Mouse (Mus musculus) limb, embryonic 11.5 days (tissue): ENCODE measurements at regions not wholly inside any gene's neighbourhood (a gene's known extent, or its start where the extent isn't known, plus 50 kb on each side); places are given as distances from the start of the nearest gene placed in this dataset.

ENCODE experiments used
- ATAC-seq: fragments of 200-750 bp; cut with Nextera tagmentation; 2 replicates; pipeline ENCODE4 v1.8.0; 2017; ENCODE audit warnings: low read depth; ENCODE audit not compliant: insufficient number of reproducible peaks, low FRiP score, low TSS enrichment
- DNase-seq: peaks from one replicate; pipeline ENCODE4 v3.0.0-alpha.2; 2015; ENCODE audit warnings: low spot score
- H3K27ac ChIP-seq: fragments of 300-500 bp; sonication (generic); replicated peaks from 2 replicates; pipeline ENCODE4 v1.5.1; 2014; ENCODE audit warnings: low read depth, mild to moderate bottlenecking, low read length
- H3K27me3 ChIP-seq: fragments of 300-500 bp; sonication (generic); 2 replicates; pipeline ENCODE4 v1.6.1; 2014; ENCODE audit warnings: mild to moderate bottlenecking, low read length, mixed read lengths; ENCODE audit not compliant: control insufficient read depth, insufficient read depth
- H3K36me3 ChIP-seq: fragments of 300-500 bp; sonication (generic); 2 replicates; pipeline ENCODE4 v1.6.1; 2014; ENCODE audit warnings: mild to moderate bottlenecking, low read length, moderate library complexity, mixed read lengths; ENCODE audit not compliant: control insufficient read depth, insufficient read depth
- H3K4me1 ChIP-seq: fragments of 300-500 bp; sonication (generic); 2 replicates; pipeline ENCODE4 v1.6.1; 2014; ENCODE audit warnings: low read length, mixed read lengths; ENCODE audit not compliant: control insufficient read depth, insufficient read depth
- H3K4me2 ChIP-seq: fragments of 300-500 bp; sonication (generic); 2 replicates; pipeline ENCODE4 v1.6.1; 2014; ENCODE audit warnings: low read depth, mild to moderate bottlenecking, moderate library complexity; ENCODE audit not compliant: severe bottlenecking
- H3K4me3 ChIP-seq: fragments of 300-500 bp; sonication (generic); 2 replicates; pipeline ENCODE4 v1.5.1; 2014; ENCODE audit warnings: low read depth, low read length
- H3K9ac ChIP-seq: fragments of 300-500 bp; sonication (generic); 2 replicates; pipeline ENCODE4 v1.6.1; 2014; ENCODE audit warnings: mild to moderate bottlenecking, low read length
- H3K9me3 ChIP-seq: fragments of 300-500 bp; sonication (generic); 2 replicates; pipeline ENCODE4 v1.6.1; 2016; ENCODE audit warnings: low read length; ENCODE audit not compliant: control insufficient read depth
- WGBS: fragments of 180-500 bp; shearing (Covaris S2); extraction: QIAGEN DNeasy Blood & Tissue Kit; methylation state at CpG from one replicate; pipeline ENCODE4 v1.1.7; 2014; 5-methylcytosine and 5-hydroxymethylcytosine counted together

DNA sequence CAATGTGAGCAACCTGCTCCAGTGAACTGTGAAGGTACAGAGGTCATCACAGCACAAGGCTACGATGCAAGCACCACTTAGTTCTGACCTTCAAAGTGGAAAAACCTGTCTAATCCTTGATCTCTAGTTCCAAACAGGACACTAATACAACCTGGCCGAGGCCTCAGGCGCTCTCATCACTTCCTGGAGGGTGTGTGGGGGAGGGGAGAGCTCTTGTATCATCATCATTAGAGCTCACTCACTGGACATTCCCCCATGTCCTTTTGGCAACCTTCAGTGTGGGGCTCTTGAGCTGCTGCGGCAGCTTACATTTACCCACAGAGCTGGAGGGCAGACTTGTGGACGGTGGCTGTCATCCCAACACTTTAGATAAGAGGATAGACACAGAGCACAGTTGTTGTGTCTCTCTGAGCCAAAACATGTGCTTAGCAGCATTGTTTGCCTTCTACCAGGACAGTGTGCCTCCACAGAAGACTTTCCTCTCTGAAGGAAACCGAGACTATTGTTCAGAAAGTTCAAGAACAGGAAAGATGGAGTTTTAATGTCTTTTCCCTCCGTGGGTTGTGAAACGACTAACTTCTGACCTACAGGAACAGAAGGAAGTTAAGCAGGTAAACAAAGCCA lies 115.2 kb upstream of the Mylip start:
- H3K4me1 ChIP-seq = no peaks in the 10 kb centered on the region
- no peak for ATAC-seq

GRCm38 (mm10) chr13:45275391-45275790 lies 114.2 kb upstream of the Mylip start:
- ATAC-seq (no peak), DNase-seq (no peak)
- Histone ChIP-seq H3K4me1 (no peaks in the 10 kb centered on the region), H3K9ac (no peak overlapping the region), H3K27ac (no peak overlapping the region), H3K36me3 (no peaks in the 10 kb centered on the region), H3K27me3 (no peaks in the 10 kb centered on the region), H3K9me3 (no peaks in the 10 kb centered on the region), H3K4me3 (no peak overlapping the region), H3K4me2 (no peak overlapping the region)
- WGBS = 76% methylated on average over 5 of the region's 5 CpGs

More for the DNA sequence above, 115.2 kb upstream of the Mylip start:
- no peak overlapping the region for H3K9ac ChIP-seq
- H3K4me3 ChIP-seq = no peak overlapping the region
- H3K9me3 ChIP-seq = no peaks in the 10 kb centered on the region
- no peaks in the 10 kb centered on the region for H3K27me3 ChIP-seq
- DNase-seq = no peak
- H3K4me2 ChIP-seq = no peak overlapping the region
- no peaks in the 10 kb centered on the region for H3K36me3 ChIP-seq
- H3K27ac ChIP-seq = no peak overlapping the region
- 75% methylated on average over 8 of the region's 8 CpGs for WGBS

DNA sequence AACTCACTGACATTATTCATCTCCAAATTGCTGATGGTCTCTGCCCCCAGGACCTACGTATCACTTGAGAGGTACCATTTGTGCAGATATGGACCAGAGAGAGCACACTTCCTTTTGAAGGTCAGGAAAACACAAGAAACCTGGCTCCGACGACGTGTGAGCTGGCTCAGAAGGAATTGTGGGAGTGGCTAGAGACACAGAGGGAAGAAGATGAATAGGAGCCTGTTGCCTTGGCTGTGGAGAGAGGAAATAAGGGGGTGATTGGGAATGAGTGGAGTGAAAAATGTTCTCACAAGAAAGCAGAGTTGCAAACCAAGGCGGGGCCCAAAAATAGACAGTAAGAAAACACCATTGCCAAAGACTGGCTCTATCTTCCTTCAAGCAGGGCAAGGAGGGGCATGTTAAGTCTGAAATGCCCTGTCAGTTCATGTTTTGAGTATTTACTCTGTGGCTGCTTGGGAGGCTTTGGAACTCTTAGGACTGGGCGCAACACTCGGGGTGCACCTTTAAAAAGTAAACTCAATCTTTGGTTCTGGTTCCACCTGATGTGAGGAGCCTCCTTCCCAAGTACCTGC lies 111.6 kb upstream of the Mylip start:
- Histone ChIP-seq H3K27me3 (no peaks in the 10 kb centered on the region), H3K4me3 (no peak overlapping the region), H3K9ac (no peak overlapping the region), H3K4me1 (no peaks in the 10 kb centered on the region), H3K4me2 (no peak overlapping the region), H3K36me3 (no peaks in the 10 kb centered on the region), H3K9me3 (no peaks in the 10 kb centered on the region), H3K27ac (no peak overlapping the region)
- 71% methylated on average over 7 of the region's 7 CpGs for WGBS
- DNase-seq (no peak), ATAC-seq (no peak)

DNA sequence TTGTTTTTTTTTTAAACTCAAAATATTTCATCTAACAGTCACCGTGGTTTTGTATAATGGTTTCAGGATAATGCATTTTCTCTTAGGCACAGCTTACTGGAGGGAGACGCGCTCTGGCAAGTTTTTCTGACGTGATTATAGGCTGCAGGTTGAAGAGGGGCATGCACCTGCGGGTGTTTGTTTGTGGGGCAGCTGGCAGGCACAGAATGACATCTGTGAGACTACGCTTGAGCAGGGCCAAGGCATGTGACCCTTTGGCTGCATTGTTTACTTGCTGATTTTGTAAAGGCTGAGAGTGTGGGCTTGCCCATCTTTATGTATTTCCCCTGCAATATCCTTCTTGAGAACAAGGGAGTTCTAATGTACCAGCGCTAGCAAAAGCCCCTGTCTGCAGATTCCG lies 108.4 kb upstream of the Mylip start:
- DNase-seq = no peak
- Histone ChIP-seq H3K4me3 (no peak overlapping the region), H3K27me3 (no peaks in the 10 kb centered on the region), H3K9me3 (no peaks in the 10 kb centered on the region), H3K4me1 (no peaks in the 10 kb centered on the region), H3K36me3 (no peaks in the 10 kb centered on the region), H3K27ac (no peak overlapping the region), H3K4me2 (no peak overlapping the region), H3K9ac (no peak overlapping the region)
- 73% methylated on average over 8 of the region's 8 CpGs for WGBS
- no peak for ATAC-seq

DNA sequence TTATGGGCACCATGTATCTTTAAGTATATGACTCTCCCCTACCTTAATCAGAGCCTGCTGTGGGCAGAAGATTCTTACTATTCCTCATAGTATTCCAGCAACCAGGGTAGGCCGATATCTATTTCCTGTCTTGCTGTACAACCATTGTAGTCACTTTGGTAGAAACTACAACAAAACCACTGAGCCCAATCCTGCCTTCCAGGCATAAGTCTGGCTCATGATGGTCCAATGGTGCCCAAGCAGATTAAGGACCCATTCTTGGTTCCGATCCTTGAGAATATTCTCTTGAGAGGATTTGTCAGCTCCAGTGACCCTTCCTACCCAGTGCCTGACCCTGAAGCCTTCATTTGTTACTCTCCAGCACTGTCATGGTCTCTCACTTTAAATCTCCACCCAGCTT lies 102.9 kb upstream of the Mylip start:
- ATAC-seq (no peak), DNase-seq (no peak)
- WGBS = 96% methylated on average over 2 of the region's 2 CpGs
- H3K9me3 ChIP-seq = no peaks in the 10 kb centered on the region
- no peaks in the 10 kb centered on the region for H3K4me1 ChIP-seq
- no peaks in the 10 kb centered on the region for H3K27me3 ChIP-seq
- H3K4me3 ChIP-seq = no peak overlapping the region
- H3K27ac ChIP-seq = no peak overlapping the region
- H3K9ac ChIP-seq = no peak overlapping the region
- H3K36me3 ChIP-seq = no peaks in the 10 kb centered on the region
- H3K4me2 ChIP-seq = no peak overlapping the region

DNA sequence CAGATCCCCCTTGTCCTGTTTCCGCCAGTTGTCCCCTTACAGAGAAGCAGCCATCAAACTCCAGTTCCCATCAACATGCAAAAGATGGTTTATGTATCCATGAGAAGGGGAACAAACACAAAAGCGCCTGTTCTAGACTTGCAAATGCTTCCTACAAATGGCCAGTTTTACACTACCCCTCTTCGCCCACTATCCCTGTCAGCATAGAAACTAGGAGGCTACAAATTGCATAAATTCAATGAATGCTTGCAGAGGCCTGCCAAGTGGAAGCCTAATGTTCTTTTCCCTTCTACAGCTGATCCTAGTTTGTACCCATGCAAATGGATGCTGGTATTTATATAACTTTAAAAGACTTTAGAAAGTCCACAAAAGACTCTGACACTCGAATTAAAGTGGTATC lies 102.3 kb upstream of the Mylip start:
- H3K9ac ChIP-seq = no peak overlapping the region
- no peaks in the 10 kb centered on the region for H3K9me3 ChIP-seq
- no peak overlapping the region for H3K4me2 ChIP-seq
- H3K4me1 ChIP-seq = no peaks in the 10 kb centered on the region
- H3K36me3 ChIP-seq = no peaks in the 10 kb centered on the region
- 93% methylated on average over 4 of the region's 4 CpGs for WGBS
- H3K27me3 ChIP-seq = no peaks in the 10 kb centered on the region
- H3K27ac ChIP-seq = no peak overlapping the region
- ATAC-seq (no peak), DNase-seq (no peak)
- H3K4me3 ChIP-seq = no peak overlapping the region

DNA sequence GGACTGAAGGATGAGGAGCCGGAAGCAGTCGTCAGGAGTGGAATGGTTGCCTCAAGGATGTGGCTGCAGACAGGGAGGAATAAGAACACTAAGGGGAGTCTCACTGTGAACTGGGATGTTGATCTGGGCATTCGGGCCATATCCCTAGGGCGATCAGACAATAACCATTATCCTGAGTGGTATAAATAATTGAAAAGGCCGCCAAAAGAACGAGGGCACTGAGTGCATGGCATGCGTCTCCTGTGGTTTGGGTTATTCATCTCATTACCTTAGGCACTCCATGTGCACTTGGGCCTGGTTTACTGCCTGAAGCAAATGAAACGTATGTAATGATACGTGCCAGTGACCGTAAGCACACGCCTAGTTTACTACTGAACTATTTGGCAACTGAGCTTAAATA lies 99.6 kb upstream of the Mylip start:
- H3K27ac ChIP-seq = no peak overlapping the region
- H3K4me3 ChIP-seq = no peak overlapping the region
- no peak overlapping the region for H3K9ac ChIP-seq
- no peaks in the 10 kb centered on the region for H3K27me3 ChIP-seq
- 93% methylated on average over 11 of the region's 11 CpGs for WGBS
- ATAC-seq (no peak), DNase-seq (no peak)
- H3K4me1 ChIP-seq = no peaks in the 10 kb centered on the region
- no peak overlapping the region for H3K4me2 ChIP-seq
- H3K9me3 ChIP-seq = no peaks in the 10 kb centered on the region
- H3K36me3 ChIP-seq = no peaks in the 10 kb centered on the region

GRCm38 (mm10) chr13:45294691-45295090 lies 94.9 kb upstream of the Mylip start:
- Histone ChIP-seq H3K36me3 (no peaks in the 10 kb centered on the region), H3K4me1 (no peaks in the 10 kb centered on the region), H3K27ac (no peak overlapping the region), H3K9me3 (no peaks in the 10 kb centered on the region), H3K9ac (no peak overlapping the region), H3K4me3 (no peak overlapping the region), H3K4me2 (no peak overlapping the region), H3K27me3 (no peaks in the 10 kb centered on the region)
- 87% methylated on average over 10 of the region's 10 CpGs for WGBS
- no peak for ATAC-seq
- DNase-seq = no peak

- no peaks in the 10 kb centered on the region for H3K27me3 ChIP-seq
- no peaks in the 10 kb centered on the region for H3K4me1 ChIP-seq
- H3K9me3 ChIP-seq = no peaks in the 10 kb centered on the region
- H3K36me3 ChIP-seq = no peaks in the 10 kb centered on the region
- H3K4me2 ChIP-seq = no peak overlapping the region
- DNase-seq (no peak), ATAC-seq (no peak)
- no peak overlapping the region for H3K4me3 ChIP-seq
- H3K9ac ChIP-seq = no peak overlapping the region
- 94% methylated on average over 8 of the region's 8 CpGs for WGBS
- no peak overlapping the region for H3K27ac ChIP-seq
Measured at GRCm38 (mm10) chr13:45300610-45301009, 88.9 kb upstream of the Mylip start.
